Mouse (Mus musculus) neural tube, embryonic 10.5 days (tissue): ENCODE measurements around the gene Tmprss6.
A peak's percentile ranks its signal among the peaks of the same experiment; 100 is the strongest.

ENCODE experiments used
- DNase-seq: peaks from one replicate; pipeline ENCODE4 v3.0.0-alpha.2; 2017; ENCODE audit warnings: low spot score; ENCODE audit errors: extremely low spot score

The Tmprss6 gene

DNA sequence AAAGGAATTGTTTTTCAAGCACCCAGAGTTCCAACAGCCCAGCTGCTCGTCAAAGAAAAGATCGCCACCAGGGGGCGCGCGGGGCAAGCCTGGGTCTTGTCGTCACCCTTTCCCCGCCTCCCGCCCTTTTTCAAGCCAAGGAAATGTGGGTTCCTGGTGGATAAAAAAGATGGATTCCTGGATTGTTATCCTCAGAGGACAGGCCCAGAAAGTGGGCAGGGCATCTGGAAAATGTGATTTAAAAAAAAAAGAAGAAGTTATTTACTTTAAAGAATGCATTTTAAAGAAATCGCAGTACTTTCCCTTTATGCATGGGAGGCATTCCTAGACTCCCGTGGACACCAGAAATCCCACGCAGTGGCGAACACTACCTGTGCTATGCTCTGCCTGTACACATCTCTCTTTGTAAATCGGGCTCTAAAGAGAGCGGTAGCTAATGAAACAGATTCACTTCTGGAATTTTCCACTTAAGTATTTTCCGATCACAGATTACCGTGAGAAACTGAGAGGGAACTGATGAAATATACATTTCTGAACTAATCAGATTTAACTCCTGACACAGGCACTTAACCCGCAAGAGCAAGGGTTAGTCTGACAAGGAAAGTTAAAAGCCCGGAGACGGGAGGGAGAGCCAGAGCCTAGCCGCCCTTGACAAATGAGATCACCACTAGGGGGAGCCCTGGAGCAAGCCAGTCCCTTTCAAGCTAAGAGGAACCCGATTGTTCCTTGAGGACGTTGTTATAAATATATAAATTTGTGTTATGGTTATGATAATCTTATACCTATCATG is 20.5 kb downstream of the Tmprss6 start:
- peak; percentile 97 for DNase-seq

DNA sequence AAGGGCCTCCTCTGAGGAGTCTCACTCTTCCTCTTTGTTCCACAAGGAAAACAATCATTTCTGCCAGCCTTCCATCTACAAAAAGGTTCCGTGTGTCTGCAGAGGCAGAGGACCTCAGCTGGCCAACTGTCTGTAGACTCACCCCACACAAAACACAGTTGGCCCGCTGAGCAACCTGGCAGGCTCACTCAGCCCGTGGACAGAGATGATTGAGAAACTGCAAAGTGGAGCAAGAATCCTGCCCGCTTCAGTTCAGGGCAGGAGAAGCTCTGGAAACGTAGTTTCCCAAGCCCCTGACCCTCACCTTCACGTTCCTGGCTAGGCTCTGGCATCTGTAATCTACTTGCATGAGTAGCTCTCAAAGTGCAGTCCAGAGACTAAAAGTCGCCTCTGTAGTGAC is 21.3 kb downstream of the Tmprss6 start:
- DNase-seq: no peak

GRCm38 (mm10) chr15:78443857-78444256 is 24.6 kb downstream of the Tmprss6 start:
- DNase-seq: no peak

- no peak for DNase-seq
Observed at GRCm38 (mm10) chr15:78442231-78442630, 26.2 kb downstream of the Tmprss6 start.

GRCm38 (mm10) chr15:78438973-78439372 is 29.5 kb downstream of the Tmprss6 start:
- no peak for DNase-seq

DNA sequence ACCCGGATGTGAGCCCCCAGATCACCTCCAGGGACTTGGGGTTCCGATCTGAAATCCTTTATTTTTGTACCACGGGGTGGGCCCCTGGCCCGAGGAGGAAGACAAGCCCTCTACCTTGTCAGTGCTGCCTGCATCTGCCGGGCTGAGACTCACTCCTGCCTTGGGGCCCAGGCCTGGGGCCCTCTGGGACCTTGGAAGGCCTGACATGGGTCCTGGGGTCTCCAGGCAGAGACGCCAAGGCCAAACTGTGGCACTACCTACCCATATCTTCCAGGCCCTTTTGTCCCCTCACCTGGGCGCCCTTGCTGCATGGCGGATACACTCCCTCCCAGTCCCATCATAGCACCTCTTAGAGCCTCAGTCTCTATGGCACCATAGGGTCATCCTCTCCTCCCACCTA is 29.9 kb downstream of the Tmprss6 start:
- DNase-seq: no peak

- no peak for DNase-seq
Observed at GRCm38 (mm10) chr15:78438018-78438394, 30.4 kb downstream of the Tmprss6 start.

DNA sequence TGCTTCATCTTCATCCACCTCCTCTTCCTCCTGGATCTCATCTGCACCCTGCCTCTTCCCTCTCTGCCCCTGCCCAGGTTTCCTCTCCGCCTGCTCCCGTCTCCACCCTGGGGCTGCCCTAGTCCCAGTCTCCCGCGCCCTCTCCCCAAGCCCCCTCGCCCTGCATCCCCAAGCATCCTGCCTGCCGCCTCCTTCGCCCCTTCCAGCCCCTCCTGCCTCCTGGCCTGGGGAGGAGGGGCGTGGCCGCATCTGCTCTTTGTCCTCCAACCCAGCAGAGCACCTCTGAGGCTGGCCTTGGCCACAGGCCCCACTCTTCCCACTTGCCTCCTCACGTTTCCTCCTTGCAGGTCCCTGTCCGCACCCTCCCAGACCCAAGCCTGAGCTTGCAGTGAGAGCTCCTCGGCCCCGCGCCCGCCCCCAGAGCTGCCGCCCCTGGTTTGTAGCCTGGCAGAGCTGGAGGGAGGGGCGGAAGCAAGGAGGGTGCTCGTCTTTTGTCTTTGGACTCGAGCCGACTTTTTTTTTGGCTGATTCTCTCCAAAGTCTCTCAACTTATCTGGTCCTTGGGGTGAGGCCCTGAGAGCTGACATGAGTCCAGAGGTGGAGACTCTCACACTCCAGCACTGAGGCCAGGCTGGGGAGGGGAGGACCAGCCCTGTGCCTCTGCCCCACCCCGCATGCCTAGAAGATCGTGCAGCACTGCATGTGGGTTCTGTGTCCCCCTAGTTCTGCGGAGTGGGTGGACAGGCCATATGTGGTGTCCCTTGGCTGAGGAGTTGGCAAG is 31.0 kb downstream of the Tmprss6 start:
- peak; percentile 56 for DNase-seq

GRCm38 (mm10) chr15:78436380-78437192 is 31.8 kb downstream of the Tmprss6 start:
- DNase-seq: peak; percentile 66

GRCm38 (mm10) chr15:78435681-78436080 is 32.8 kb downstream of the Tmprss6 start:
- DNase-seq: no peak

DNA sequence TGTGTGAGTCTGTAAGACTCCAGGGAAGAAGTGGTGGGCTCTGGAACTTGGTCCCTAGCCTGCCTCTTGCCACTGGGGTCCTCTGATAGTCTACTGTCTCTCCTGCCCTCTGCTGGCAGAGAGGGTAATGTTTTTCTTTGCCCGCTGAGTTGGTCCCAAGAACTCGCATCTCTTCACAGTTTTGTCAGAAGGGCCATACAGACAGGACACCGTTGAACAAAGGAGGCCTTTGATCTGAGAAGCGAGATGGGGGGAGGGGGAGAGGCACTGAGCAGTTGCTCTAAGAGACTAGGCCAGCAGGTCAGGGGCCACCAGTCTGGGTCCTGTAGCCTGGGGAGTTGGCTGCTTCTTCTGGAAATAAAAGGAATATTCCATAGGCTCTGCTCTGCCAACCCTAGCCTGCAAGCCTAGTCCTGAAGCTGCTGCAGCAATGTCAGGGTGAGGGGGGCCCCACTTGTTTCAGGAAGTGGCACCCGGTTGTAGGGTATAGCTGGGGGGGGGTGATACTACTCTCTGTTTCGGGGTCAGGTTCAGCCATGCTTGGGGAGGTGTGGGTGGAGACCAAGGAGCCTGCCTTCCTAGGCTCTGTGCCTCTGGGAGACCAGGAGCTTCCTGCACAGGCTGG is 33.4 kb downstream of the Tmprss6 start:
- peak; percentile 53 for DNase-seq

GRCm38 (mm10) chr15:78431541-78432121 is 36.8 kb downstream of the Tmprss6 start:
- DNase-seq: no peak

- no peak for DNase-seq
Observed at GRCm38 (mm10) chr15:78430874-78431273, 37.6 kb downstream of the Tmprss6 start.

- no peak for DNase-seq
Observed at GRCm38 (mm10) chr15:78429871-78430622, 38.4 kb downstream of the Tmprss6 start.

GRCm38 (mm10) chr15:78429139-78429459 is 39.3 kb downstream of the Tmprss6 start:
- no peak for DNase-seq

DNA sequence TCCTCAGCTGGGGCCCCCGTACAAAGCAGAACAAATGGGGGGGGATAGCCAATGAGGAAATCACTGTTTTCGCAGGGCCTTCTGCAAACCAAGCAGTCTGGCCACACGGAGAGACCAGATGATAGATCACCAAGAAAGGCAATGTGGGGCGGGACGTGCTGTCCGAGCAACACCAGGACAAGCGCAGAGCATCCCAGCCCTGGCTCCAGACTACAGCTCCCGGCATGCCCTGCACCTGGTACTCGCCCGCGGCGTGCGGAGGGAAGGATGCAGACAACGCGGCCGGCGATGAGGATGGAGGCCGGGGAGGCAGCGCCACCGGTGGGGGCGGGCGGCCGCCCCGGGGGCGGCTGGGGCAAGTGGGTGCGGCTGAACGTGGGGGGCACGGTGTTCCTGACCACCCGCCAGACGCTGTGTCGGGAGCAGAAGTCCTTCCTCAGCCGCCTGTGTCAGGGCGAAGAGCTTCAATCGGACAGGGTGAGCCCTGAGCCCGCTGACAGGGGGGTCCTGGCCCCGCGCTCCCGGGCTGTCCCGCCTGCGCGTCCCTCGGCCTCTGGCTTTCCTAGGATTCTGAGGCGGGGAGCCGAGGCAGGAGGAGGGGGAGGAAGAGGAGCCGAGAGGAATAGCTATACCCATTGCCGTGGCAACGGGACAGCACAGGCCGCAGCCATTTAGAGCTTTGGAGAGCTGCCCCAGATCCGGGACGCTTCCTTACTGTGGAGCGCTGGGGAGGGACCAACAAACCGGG is 39.9 kb downstream of the Tmprss6 start, which contains the start of gene Kctd17:
Gene Kctd17 (plus strand): TSS at position 174 of the 748 bp plus-strand sequence.
- peak; percentile 86 for DNase-seq

GRCm38 (mm10) chr15:78425230-78425629 is 43.2 kb downstream of the Tmprss6 start:
- no peak for DNase-seq

- no peak for DNase-seq
Observed at GRCm38 (mm10) chr15:78424507-78424906, 43.9 kb downstream of the Tmprss6 start.
